Mouse (Mus musculus) brain, embryonic 14.5 days (tissue): ENCODE data around the gene Gm136.

Experiments
- CTCF ChIP-seq: fragments of 200-500 bp; IDR thresholded peaks from 2 replicates; pipeline ENCODE4 v1.5.1; 2012; ENCODE audit warnings: inconsistent platforms, mild to moderate bottlenecking, moderate library complexity, borderline replicate concordance; ENCODE audit not compliant: insufficient read depth, insufficient read length; ENCODE audit errors: extremely low read depth
- POLR2A ChIP-seq: fragments of 200-500 bp; IDR thresholded peaks from 2 replicates; pipeline ENCODE4 v1.6.1; 2012; ENCODE audit warnings: mild to moderate bottlenecking, inconsistent platforms, borderline replicate concordance; ENCODE audit not compliant: poor library complexity, insufficient read depth, insufficient read length, severe bottlenecking; ENCODE audit errors: extremely low read depth

GRCm38 (mm10) chr4:34785646-34786045, 29.6 kb upstream of the Gm136 start:
- TF ChIP-seq CTCF: no peak
- TF ChIP-seq POLR2A: no peak
